Mouse (Mus musculus): Measurements from ENCODE around the gene Isoc2a.
"Not testable (repeated sequence)": the region's sequence is repeated elsewhere in the genome, so short reads cannot be mapped to it uniquely, and the experiment has no call there.

The Isoc2a gene

GRCm38 (mm10) chr7:4865090-4865489 lies 11.9 kb upstream of the Isoc2a start:
- peak; percentile 75 for DNase-seq (ENCODE audit: low read depth, low spot score)

GRCm38 (mm10) chr7:4865579-4866493 lies 11.1 kb upstream of the Isoc2a start:
- peak; percentile 97 for DNase-seq (ENCODE audit: low read depth, low spot score)

GRCm38 (mm10) chr7:4866631-4867180 lies 10.2 kb upstream of the Isoc2a start:
- DNase-seq (ENCODE audit: low read depth, low spot score) = peak; percentile 45

GRCm38 (mm10) chr7:4870133-4870532 lies 6.8 kb upstream of the Isoc2a start, which contains the start of gene Isoc2b:
TSS of gene Isoc2b (minus strand) at chr7:4870258.
- DNase-seq (ENCODE audit: low read depth, low spot score) = peak; percentile 84

GRCm38 (mm10) chr7:4877226-4877625 lies 273 bp downstream of the Isoc2a start:
- DNase-seq (ENCODE audit: low read depth, low spot score) = no peak

- no peak for DNase-seq (ENCODE audit: low read depth, low spot score)
These were observed 1.2 kb downstream of the Isoc2a start for GRCm38 (mm10) chr7:4878186-4878585.

GRCm38 (mm10) chr7:4879036-4879435 lies 2.1 kb downstream of the Isoc2a start:
- not testable (repeated sequence) for DNase-seq (ENCODE audit: low read depth, low spot score)

GRCm38 (mm10) chr7:4886680-4887079 lies 9.7 kb downstream of the Isoc2a start:
- DNase-seq (ENCODE audit: low read depth, low spot score) = no peak

- DNase-seq (ENCODE audit: low read depth, low spot score) = peak; percentile 73
These were observed 18.2 kb downstream of the Isoc2a start for GRCm38 (mm10) chr7:4895186-4895585.

- DNase-seq (ENCODE audit: low read depth, low spot score) = no peak
These were observed 22.1 kb downstream of the Isoc2a start for GRCm38 (mm10) chr7:4898851-4899648.

- no peak for DNase-seq (ENCODE audit: low read depth, low spot score)
These were observed 22.9 kb downstream of the Isoc2a start for GRCm38 (mm10) chr7:4899649-4900522.

- no peak for DNase-seq (ENCODE audit: low read depth, low spot score)
These were observed 23.5 kb downstream of the Isoc2a start for GRCm38 (mm10) chr7:4900523-4900851.

GRCm38 (mm10) chr7:4901171-4901570 lies 24.2 kb downstream of the Isoc2a start:
- DNase-seq (ENCODE audit: low read depth, low spot score) = peak; percentile 94

- DNase-seq (ENCODE audit: low read depth, low spot score) = peak; percentile 88
These were observed 25.5 kb downstream of the Isoc2a start for GRCm38 (mm10) chr7:4902404-4902803.

- no peak for DNase-seq (ENCODE audit: low read depth, low spot score)
These were observed 29.6 kb downstream of the Isoc2a start, which contains the start of gene Gm36210 for GRCm38 (mm10) chr7:4906466-4906950. TSS of gene Gm36210 (minus strand) at chr7:4906516.

GRCm38 (mm10) chr7:4911561-4911960 lies 34.6 kb downstream of the Isoc2a start:
- DNase-seq (ENCODE audit: low read depth, low spot score) = peak; percentile 81

GRCm38 (mm10) chr7:4912248-4912647 lies 35.3 kb downstream of the Isoc2a start:
- peak; percentile 97 for DNase-seq (ENCODE audit: low read depth, low spot score)

GRCm38 (mm10) chr7:4915007-4915665 lies 38.2 kb downstream of the Isoc2a start, which contains the start of gene Zfp628:
TSS of gene Zfp628 (plus strand) at chr7:4915217.
- DNase-seq (ENCODE audit: low read depth, low spot score) = peak; percentile 93

GRCm38 (mm10) chr7:4915669-4916416 lies 38.9 kb downstream of the Isoc2a start:
- DNase-seq (ENCODE audit: low read depth, low spot score) = no peak

- DNase-seq (ENCODE audit: low read depth, low spot score) = no peak
These were observed 40.5 kb downstream of the Isoc2a start for GRCm38 (mm10) chr7:4917494-4917893.
